Mouse (Mus musculus): Measurements from ENCODE around the gene Hk2.

DNA sequence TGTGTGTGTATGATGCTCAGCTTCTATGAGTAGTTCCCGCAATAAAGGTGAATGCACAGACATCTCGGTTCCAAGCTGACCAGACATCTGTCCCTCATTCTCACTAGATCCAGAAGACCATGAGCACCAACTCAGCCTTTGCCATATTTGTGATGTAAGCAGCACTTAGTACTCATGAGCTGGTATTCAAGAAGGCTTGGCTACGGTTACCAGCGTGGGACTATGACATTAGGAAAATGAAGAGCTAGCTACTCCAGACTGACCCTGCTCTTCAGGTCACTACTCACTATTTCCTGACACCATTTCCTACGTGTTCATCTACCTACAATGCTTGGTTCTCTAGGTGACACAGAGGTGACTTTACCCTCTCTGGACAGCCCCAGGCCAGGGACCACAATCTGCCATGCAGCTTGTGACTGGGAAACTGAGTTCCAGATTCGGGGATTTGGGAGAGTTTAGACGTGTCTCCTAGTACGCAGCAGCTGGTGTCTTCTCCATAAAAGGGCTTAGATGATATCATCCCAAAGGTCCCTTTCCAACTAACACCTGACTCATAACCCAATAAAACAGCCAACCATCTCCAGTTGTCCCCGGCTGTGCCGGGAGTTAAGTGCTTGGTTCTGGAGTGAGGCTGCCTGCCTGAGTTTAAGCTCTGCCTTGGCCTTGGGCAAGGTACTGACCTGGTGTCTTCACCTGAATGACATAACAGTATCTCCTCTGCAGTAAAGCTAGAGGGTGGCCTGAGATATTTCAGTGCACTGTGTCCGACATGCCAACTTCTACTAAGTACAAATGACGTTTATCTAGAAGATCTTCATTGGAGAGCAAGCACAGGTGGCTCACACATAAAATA is 6.3 kb downstream of the Hk2 start:
- TF ChIP-seq CTCF (IDR thresholded peaks at IDR 0.05; ENCODE audit: low read depth), result no peak
- no peak for TF ChIP-seq EP300 (IDR thresholded peaks at IDR 0.05; ENCODE audit: low read depth)
